Mouse (Mus musculus): ENCODE measurements around the gene Paqr5. TPM values are rescaled to one million over a fixed set of nuclear protein-coding genes. Genes with fewer than 3 reads are reported as not detected.

Gene Paqr5
- polyA plus RNA-seq, 1 experiment from 2014 or later, result 0.24 TPM

- ATAC-seq (ENCODE audit: low FRiP score), result no peak
- no peaks in the 10 kb centered on the region for H3K27me3 ChIP-seq (replicated peaks)
- H3K36me3 ChIP-seq, result no peaks in the 10 kb centered on the region
- no peak overlapping the region for H3K9ac ChIP-seq (replicated peaks)
- H3K4me3 ChIP-seq (replicated peaks), result no peak overlapping the region
- peaks cover 7% of the 10 kb centered on the region for H3K4me1 ChIP-seq
- H3K4me2 ChIP-seq, result no peak overlapping the region
- WGBS, result 70% methylated on average over 4 of the region's 4 CpGs
- no peaks in the 10 kb centered on the region for H3K9me3 ChIP-seq (replicated peaks)
- H3K27ac ChIP-seq (replicated peaks), result no peak overlapping the region
These were observed 19.6 kb downstream of the Paqr5 start for GRCm38 (mm10) chr9:62007028-62007427.

GRCm38 (mm10) chr9:62003611-62004010 is 23.0 kb downstream of the Paqr5 start:
- H3K27me3 ChIP-seq (replicated peaks), result no peaks in the 10 kb centered on the region

GRCm38 (mm10) chr9:61999653-62000420 is 26.8 kb downstream of the Paqr5 start:
- no peak overlapping the region for H3K4me2 ChIP-seq
- no peak overlapping the region for H3K9ac ChIP-seq (replicated peaks)
- WGBS, result 85% methylated on average over 6 of the region's 6 CpGs
- no peaks in the 10 kb centered on the region for H3K36me3 ChIP-seq
- H3K4me3 ChIP-seq (replicated peaks), result no peak overlapping the region
- no peak overlapping the region for H3K27ac ChIP-seq (replicated peaks)
- no peak for ATAC-seq (ENCODE audit: low FRiP score)
- peaks cover 7% of the 10 kb centered on the region for H3K4me1 ChIP-seq
- no peaks in the 10 kb centered on the region for H3K9me3 ChIP-seq (replicated peaks)
- no peaks in the 10 kb centered on the region for H3K27me3 ChIP-seq (replicated peaks)

More at GRCm38 (mm10) chr9:62003611-62004010, 23.0 kb downstream of the Paqr5 start:
- Histone ChIP-seq H3K4me2 (no peak overlapping the region), H3K9me3 (replicated peaks) (no peaks in the 10 kb centered on the region), H3K9ac (replicated peaks) (no peak overlapping the region), H3K4me1 (peaks cover 7% of the 10 kb centered on the region), H3K36me3 (no peaks in the 10 kb centered on the region), H3K27ac (replicated peaks) (no peak overlapping the region), H3K4me3 (replicated peaks) (no peak overlapping the region)
- ATAC-seq (ENCODE audit: low FRiP score), result no peak
- 18% methylated on average over 2 of the region's 2 CpGs for WGBS

GRCm38 (mm10) chr9:61997860-61998259 is 28.8 kb downstream of the Paqr5 start:
- WGBS, result 46% methylated on average over 6 of the region's 6 CpGs
- no peaks in the 10 kb centered on the region for H3K27me3 ChIP-seq (replicated peaks)
- H3K9me3 ChIP-seq (replicated peaks), result no peaks in the 10 kb centered on the region
- H3K27ac ChIP-seq (replicated peaks), result no peak overlapping the region
- ATAC-seq (ENCODE audit: low FRiP score), result no peak
- H3K9ac ChIP-seq (replicated peaks), result no peak overlapping the region
- H3K4me3 ChIP-seq (replicated peaks), result no peak overlapping the region
- H3K4me1 ChIP-seq, result no peaks in the 10 kb centered on the region
- no peak overlapping the region for H3K4me2 ChIP-seq
- H3K36me3 ChIP-seq, result no peaks in the 10 kb centered on the region

- Histone ChIP-seq H3K4me2 (no peak overlapping the region), H3K36me3 (no peaks in the 10 kb centered on the region), H3K4me1 (no peaks in the 10 kb centered on the region), H3K4me3 (replicated peaks) (no peak overlapping the region), H3K9me3 (replicated peaks) (no peaks in the 10 kb centered on the region), H3K27ac (replicated peaks) (no peak overlapping the region), H3K27me3 (replicated peaks) (no peaks in the 10 kb centered on the region), H3K9ac (replicated peaks) (no peak overlapping the region)
- no peak for ATAC-seq (ENCODE audit: low FRiP score)
- 70% methylated on average over 4 of the region's 4 CpGs for WGBS
These were observed 35.5 kb downstream of the Paqr5 start for GRCm38 (mm10) chr9:61991158-61991557.

GRCm38 (mm10) chr9:61990738-61991137 is 35.9 kb downstream of the Paqr5 start:
- Histone ChIP-seq H3K27ac (replicated peaks) (no peak overlapping the region), H3K4me2 (no peak overlapping the region), H3K9ac (replicated peaks) (no peak overlapping the region), H3K4me1 (no peaks in the 10 kb centered on the region), H3K36me3 (no peaks in the 10 kb centered on the region), H3K9me3 (replicated peaks) (no peaks in the 10 kb centered on the region), H3K4me3 (replicated peaks) (no peak overlapping the region), H3K27me3 (replicated peaks) (no peaks in the 10 kb centered on the region)
- 43% methylated on average over 3 of the region's 3 CpGs for WGBS
- no peak for ATAC-seq (ENCODE audit: low FRiP score)

- H3K4me2 ChIP-seq, result no peak overlapping the region
- no peak overlapping the region for H3K27ac ChIP-seq (replicated peaks)
- H3K9ac ChIP-seq (replicated peaks), result no peak overlapping the region
- H3K4me1 ChIP-seq, result peaks cover 11% of the 10 kb centered on the region; the same call in 1 of the 2 replicates
- no peak overlapping the region for H3K4me3 ChIP-seq (replicated peaks)
- no peak for ATAC-seq (ENCODE audit: low FRiP score)
- H3K27me3 ChIP-seq (replicated peaks), result no peaks in the 10 kb centered on the region
- no peaks in the 10 kb centered on the region for H3K9me3 ChIP-seq (replicated peaks)
- WGBS, result 92% methylated on average over 7 of the region's 7 CpGs
- H3K36me3 ChIP-seq, result no peaks in the 10 kb centered on the region
These were observed 40.6 kb downstream of the Paqr5 start for GRCm38 (mm10) chr9:61986055-61986454.

- no peak for ATAC-seq (ENCODE audit: low FRiP score)
- no peaks in the 10 kb centered on the region for H3K9me3 ChIP-seq (replicated peaks)
- 54% methylated on average over 11 of the region's 11 CpGs for WGBS
- H3K27ac ChIP-seq (replicated peaks), result no peak overlapping the region
- no peaks in the 10 kb centered on the region for H3K36me3 ChIP-seq
- H3K4me2 ChIP-seq, result 0 out of 2 replicates have a peak overlapping the region, but pooled peaks have one; percentile 16
- H3K4me3 ChIP-seq (replicated peaks), result no peak overlapping the region
- H3K9ac ChIP-seq (replicated peaks), result no peak overlapping the region
- H3K27me3 ChIP-seq (replicated peaks), result no peaks in the 10 kb centered on the region
- peaks cover 11% of the 10 kb centered on the region; the same call in 1 of the 2 replicates for H3K4me1 ChIP-seq
These were observed 41.3 kb downstream of the Paqr5 start for GRCm38 (mm10) chr9:61985183-61985863.

- no peaks in the 10 kb centered on the region for H3K36me3 ChIP-seq
- no peak for ATAC-seq (ENCODE audit: low FRiP score)
- H3K27ac ChIP-seq (replicated peaks), result no peak overlapping the region
- no peaks in the 10 kb centered on the region for H3K27me3 ChIP-seq (replicated peaks)
- no peak overlapping the region for H3K4me2 ChIP-seq
- H3K4me1 ChIP-seq, result peaks cover 11% of the 10 kb centered on the region; the same call in 1 of the 2 replicates
- H3K4me3 ChIP-seq (replicated peaks), result no peak overlapping the region
- WGBS, result 88% methylated on average over 7 of the region's 7 CpGs
- H3K9ac ChIP-seq (replicated peaks), result no peak overlapping the region
- H3K9me3 ChIP-seq (replicated peaks), result no peaks in the 10 kb centered on the region
These were observed 43.6 kb downstream of the Paqr5 start for GRCm38 (mm10) chr9:61982940-61983620.

- Histone ChIP-seq H3K9me3 (replicated peaks) (no peaks in the 10 kb centered on the region), H3K27me3 (replicated peaks) (no peaks in the 10 kb centered on the region), H3K4me1 (peaks cover 11% of the 10 kb centered on the region; the same call in 1 of the 2 replicates), H3K4me2 (no peak overlapping the region), H3K27ac (replicated peaks) (no peak overlapping the region), H3K4me3 (replicated peaks) (no peak overlapping the region), H3K9ac (replicated peaks) (no peak overlapping the region), H3K36me3 (no peaks in the 10 kb centered on the region)
- WGBS, result 61% methylated on average over 5 of the region's 5 CpGs
- no peak for ATAC-seq (ENCODE audit: low FRiP score)
These were observed 44.8 kb downstream of the Paqr5 start for GRCm38 (mm10) chr9:61981876-61982275.

GRCm38 (mm10) chr9:61979983-61980382 is 46.7 kb downstream of the Paqr5 start:
- 86% methylated on average over 2 of the region's 2 CpGs for WGBS
- no peak for ATAC-seq (ENCODE audit: low FRiP score)

More at GRCm38 (mm10) chr9:61979983-61980382, 46.7 kb downstream of the Paqr5 start:
- Histone ChIP-seq H3K27me3 (replicated peaks) (no peaks in the 10 kb centered on the region), H3K4me2 (no peak overlapping the region), H3K4me3 (replicated peaks) (no peak overlapping the region), H3K4me1 (peaks cover 11% of the 10 kb centered on the region; the same call in 1 of the 2 replicates), H3K27ac (replicated peaks) (no peak overlapping the region), H3K9ac (replicated peaks) (no peak overlapping the region), H3K36me3 (no peaks in the 10 kb centered on the region), H3K9me3 (replicated peaks) (no peaks in the 10 kb centered on the region)
